Mouse (Mus musculus): ENCODE results near the gene Etv6.

DNA sequence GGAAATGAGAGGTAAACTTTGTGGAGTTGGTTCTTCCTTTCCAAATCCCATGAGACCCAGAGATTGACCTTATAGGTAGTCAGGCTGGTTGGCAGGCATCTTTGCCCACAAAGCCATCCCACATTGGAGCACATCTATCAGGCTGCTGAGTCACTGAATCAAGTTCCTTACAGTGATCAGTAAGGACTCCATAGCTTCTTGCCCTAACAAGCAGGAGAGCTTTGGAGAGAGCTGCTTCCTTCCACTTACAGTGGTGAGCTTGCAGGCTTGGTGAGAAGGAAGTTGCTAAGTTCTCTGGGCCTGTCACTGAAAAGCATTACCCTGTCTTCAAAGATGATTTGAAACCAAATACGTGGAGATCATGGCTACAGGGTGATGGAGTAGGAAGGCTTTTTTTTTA is 66.9 kb downstream of the Etv6 start:
- TF ChIP-seq POLR2A (IDR thresholded peaks at IDR 0.05; ENCODE audit: extremely low read depth, insufficient read depth, low read length) (no peak), CTCF (IDR thresholded peaks at IDR 0.05; ENCODE audit: low read depth, low read length) (no peak)
